Mouse (Mus musculus) hindbrain, embryonic 15.5 days (tissue): ENCODE data around the gene Cox7a2l. TPM values are rescaled to one million over a fixed set of nuclear protein-coding genes. Genes with fewer than 3 reads are reported as not detected.
A peak's percentile ranks its signal among the peaks of the same experiment; 100 is the strongest.

Experiments used
- ATAC-seq: fragments of 200-750 bp; cut with Nextera tagmentation; 2 replicates; pipeline ENCODE4 v1.8.0; 2017; ENCODE audit warnings: low read depth, moderate number of reproducible peaks, moderate TSS enrichment; ENCODE audit not compliant: low FRiP score
- H3K27ac ChIP-seq: fragments of 300-500 bp; sonication (generic); replicated peaks from 2 replicates; pipeline ENCODE4 v1.5.1; 2015; ENCODE audit warnings: mild to moderate bottlenecking, inconsistent platforms
- H3K27me3 ChIP-seq: fragments of 300-500 bp; sonication (generic); 2 replicates; pipeline ENCODE4 v1.6.1; 2015; ENCODE audit warnings: control low read depth, inconsistent platforms
- H3K36me3 ChIP-seq: fragments of 300-500 bp; sonication (generic); 2 replicates; pipeline ENCODE4 v1.6.1; 2015; ENCODE audit warnings: control low read depth, inconsistent platforms
- H3K4me1 ChIP-seq: fragments of 300-500 bp; sonication (generic); replicated peaks from 2 replicates; pipeline ENCODE4 v1.6.1; 2015; ENCODE audit warnings: control low read depth, inconsistent platforms
- H3K4me2 ChIP-seq: fragments of 300-500 bp; sonication (generic); 2 replicates; pipeline ENCODE4 v1.6.1; 2015; ENCODE audit warnings: moderate library complexity, mild to moderate bottlenecking, inconsistent platforms
- H3K4me3 ChIP-seq: fragments of 300-500 bp; sonication (generic); 2 replicates; pipeline ENCODE4 v1.5.1; 2015; ENCODE audit warnings: mild to moderate bottlenecking, inconsistent platforms
- H3K9ac ChIP-seq: fragments of 300-500 bp; sonication (generic); 2 replicates; pipeline ENCODE4 v1.6.1; 2015; ENCODE audit warnings: inconsistent platforms
- H3K9me3 ChIP-seq: fragments of 300-500 bp; sonication (generic); 2 replicates; pipeline ENCODE4 v1.6.1; 2016; ENCODE audit warnings: control low read depth, inconsistent platforms
- WGBS: fragments of 180-500 bp; shearing (Covaris S2); methylation state at CpG from one replicate; pipeline ENCODE4 v1.1.7; 2015; 5-methylcytosine and 5-hydroxymethylcytosine counted together
- polyA plus RNA-seq: library from polyadenylated mRNA; unstranded; fragments of >200 nt; fragmentation: Nextera tagmentation; extraction: Ambion mirVana; gene quantifications from 2 replicates; pipeline ENCODE4 v1.2.1, GENCODE M21; 2015

Cox7a2l gene
- polyA plus RNA-seq, 1 experiment from 2014 or later: 183 TPM

DNA sequence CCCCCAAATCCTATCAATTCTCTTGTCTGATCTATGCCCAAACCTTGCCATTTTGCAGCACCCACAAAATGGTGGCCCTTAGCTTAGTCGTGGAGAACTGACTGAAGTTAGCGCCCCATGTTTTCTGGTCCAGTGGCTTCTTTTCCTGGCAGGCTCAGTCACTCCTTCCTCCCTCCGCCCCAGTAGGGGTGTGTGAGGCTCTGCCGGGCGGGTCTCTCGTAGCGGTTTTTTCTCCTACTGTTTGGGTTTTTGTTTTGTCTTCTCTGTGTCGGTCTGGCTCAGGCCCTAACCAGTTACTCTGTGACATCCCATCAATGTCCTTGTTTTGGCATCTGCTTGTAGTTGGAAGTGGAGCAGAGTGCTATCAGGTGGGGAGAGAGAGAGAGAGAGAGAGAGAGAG is 8.5 kb upstream of the Cox7a2l start:
- Histone ChIP-seq H3K27me3 (no peaks in the 10 kb centered on the region), H3K4me2 (no peak overlapping the region), H3K4me3 (no peak overlapping the region), H3K36me3 (no peaks in the 10 kb centered on the region), H3K9ac (no peak overlapping the region), H3K9me3 (no peaks in the 10 kb centered on the region), H3K27ac (no peak overlapping the region), H3K4me1 (peaks cover 29% of the 10 kb centered on the region)
- WGBS: 5% methylated on average over 8 of the region's 8 CpGs
- no peak for ATAC-seq

DNA sequence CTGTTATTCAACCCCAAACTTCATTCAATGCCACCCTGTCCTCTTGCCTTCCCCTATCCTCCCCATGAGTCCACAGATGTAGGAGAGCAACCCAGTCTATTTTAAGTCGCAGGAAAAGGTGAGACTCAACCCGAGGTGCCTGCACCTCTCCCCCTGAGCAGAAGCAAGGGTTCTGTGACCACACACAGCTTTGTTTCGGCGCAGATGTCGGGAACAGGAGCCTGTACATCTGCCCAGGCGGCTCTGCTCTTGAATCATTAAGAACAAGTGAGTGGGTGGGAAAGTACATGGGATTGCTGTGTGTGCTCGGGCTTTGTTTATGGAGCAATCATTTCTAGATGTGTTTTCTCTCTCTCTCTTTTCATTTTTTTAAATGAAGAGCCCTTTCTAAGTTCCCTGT is 7.6 kb upstream of the Cox7a2l start:
- ATAC-seq: no peak
- Histone ChIP-seq H3K4me2 (no peak overlapping the region), H3K9me3 (no peaks in the 10 kb centered on the region), H3K27ac (no peak overlapping the region), H3K4me3 (no peak overlapping the region), H3K9ac (no peak overlapping the region), H3K36me3 (no peaks in the 10 kb centered on the region), H3K4me1 (peaks cover 29% of the 10 kb centered on the region), H3K27me3 (no peaks in the 10 kb centered on the region)
- WGBS: 47% methylated on average over 7 of the region's 7 CpGs

GRCm38 (mm10) chr17:83522590-83523379 is 5.7 kb upstream of the Cox7a2l start:
- no peak overlapping the region for H3K4me3 ChIP-seq
- H3K36me3 ChIP-seq: no peaks in the 10 kb centered on the region
- peaks cover 24% of the 10 kb centered on the region for H3K4me1 ChIP-seq
- no peaks in the 10 kb centered on the region for H3K27me3 ChIP-seq
- 55% methylated on average over 7 of the region's 7 CpGs for WGBS
- H3K9me3 ChIP-seq: no peaks in the 10 kb centered on the region
- H3K9ac ChIP-seq: no peak overlapping the region
- no peak overlapping the region for H3K4me2 ChIP-seq
- H3K27ac ChIP-seq: no peak overlapping the region
- ATAC-seq: no peak

- no peak for ATAC-seq
- Histone ChIP-seq H3K9me3 (no peaks in the 10 kb centered on the region), H3K9ac (no peak overlapping the region), H3K27ac (no peak overlapping the region), H3K27me3 (no peaks in the 10 kb centered on the region), H3K4me1 (peaks cover 15% of the 10 kb centered on the region), H3K4me2 (no peak overlapping the region), H3K4me3 (no peak overlapping the region), H3K36me3 (no peaks in the 10 kb centered on the region)
- WGBS: 94% methylated on average over 4 of the region's 4 CpGs
These were observed 4.8 kb upstream of the Cox7a2l start for GRCm38 (mm10) chr17:83521881-83522280.

DNA sequence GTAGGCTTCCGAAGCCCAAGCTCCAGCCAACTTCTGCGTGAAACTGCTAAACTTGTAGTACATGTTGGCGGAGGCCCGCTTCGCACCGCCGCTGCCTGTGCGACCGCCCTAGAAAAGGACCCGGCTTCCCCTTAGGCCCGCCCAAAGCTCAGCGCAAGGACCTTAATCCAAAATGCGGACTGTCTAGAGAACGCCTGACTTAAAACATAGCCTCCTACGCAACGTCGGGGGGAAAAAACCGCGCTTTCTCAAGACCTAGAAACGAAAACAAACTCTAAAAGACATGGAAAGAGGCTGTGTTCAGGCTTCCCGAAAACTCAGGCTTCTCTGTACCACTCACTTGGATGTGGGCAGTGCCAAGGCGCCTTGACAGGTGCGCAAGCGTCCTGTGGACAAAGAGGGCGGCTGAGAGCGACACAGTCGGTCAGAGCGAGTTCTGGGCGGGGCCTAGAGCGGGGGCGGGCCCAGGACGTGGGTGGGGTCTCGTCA is 2.9 kb downstream of the Cox7a2l start:
- peak overlapping the region; percentile 91 for H3K27ac ChIP-seq
- WGBS: under 1% methylated on average over 33 of the region's 33 CpGs

DNA sequence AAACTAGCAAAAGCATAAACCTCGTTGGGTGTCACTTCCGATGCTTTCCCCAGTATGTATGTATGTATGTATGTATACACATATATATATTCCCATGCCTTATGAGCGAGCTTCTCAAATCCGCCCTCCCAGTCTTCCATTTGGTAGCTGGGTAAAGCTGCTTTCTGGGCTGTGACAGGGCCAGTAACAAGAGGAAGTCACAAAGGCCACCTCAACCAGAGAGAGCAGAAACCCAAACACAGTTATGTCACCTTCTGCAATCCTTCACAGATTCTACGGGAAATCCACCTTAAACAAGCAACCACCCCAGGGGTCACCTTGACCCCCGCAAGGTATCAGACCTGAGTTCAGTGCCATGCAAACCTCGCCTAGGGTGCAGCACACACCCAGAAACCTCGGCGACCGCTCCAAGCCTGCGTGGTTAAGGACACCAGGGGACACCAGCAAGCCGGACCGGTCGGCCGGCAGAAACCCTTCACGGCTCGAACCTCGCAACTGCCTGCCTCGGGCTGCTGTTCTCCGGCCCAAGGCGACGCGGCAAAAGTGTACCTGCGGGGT is 3.4 kb downstream of the Cox7a2l start:
- Histone ChIP-seq H3K9me3 (no peaks in the 10 kb centered on the region), H3K36me3 (no peaks in the 10 kb centered on the region), H3K27me3 (no peaks in the 10 kb centered on the region), H3K4me2 (peak overlapping the region; percentile 84), H3K9ac (peak overlapping the region; percentile 83), H3K27ac (peak overlapping the region; percentile 91), H3K4me3 (peak overlapping the region; percentile 65), H3K4me1 (peaks cover 28% of the 10 kb centered on the region)
- peak; percentile 61 for ATAC-seq
- WGBS: 3% methylated on average over 24 of the region's 24 CpGs

More for the DNA sequence above, 2.9 kb downstream of the Cox7a2l start:
- Histone ChIP-seq H3K4me2 (peak overlapping the region; percentile 84), H3K36me3 (no peaks in the 10 kb centered on the region), H3K27me3 (no peaks in the 10 kb centered on the region), H3K9ac (peak overlapping the region; percentile 83), H3K4me1 (peaks cover 28% of the 10 kb centered on the region), H3K9me3 (no peaks in the 10 kb centered on the region), H3K4me3 (peak overlapping the region; percentile 65)
- ATAC-seq: peak; percentile 99

DNA sequence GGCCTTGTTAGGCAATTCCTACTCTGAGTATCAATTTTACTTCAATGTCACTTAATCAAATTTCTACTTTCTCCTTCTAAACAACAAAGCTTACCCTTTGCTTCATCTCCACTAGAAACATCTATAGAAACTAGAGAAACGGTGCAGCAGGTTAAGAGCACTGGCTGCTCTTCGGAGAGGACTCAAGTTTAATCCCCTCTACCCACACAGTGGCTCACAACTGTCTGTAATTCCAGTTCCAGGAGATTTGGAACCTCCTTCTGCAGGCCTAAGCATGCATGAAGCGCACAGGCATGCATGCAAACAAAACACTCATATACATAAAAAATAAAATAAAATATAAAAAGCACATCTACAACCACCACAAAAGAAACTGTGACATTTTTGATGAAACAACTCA is 5.0 kb downstream of the Cox7a2l start:
- Histone ChIP-seq H3K4me1 (peaks cover 28% of the 10 kb centered on the region), H3K36me3 (no peaks in the 10 kb centered on the region), H3K27ac (no peak overlapping the region), H3K4me3 (no peak overlapping the region), H3K4me2 (peak overlapping the region; percentile 84; the same call in 1 of the 2 replicates), H3K9me3 (no peaks in the 10 kb centered on the region), H3K9ac (no peak overlapping the region), H3K27me3 (no peaks in the 10 kb centered on the region)
- ATAC-seq: no peak
- WGBS: 94% methylated on average over 3 of the region's 3 CpGs

GRCm38 (mm10) chr17:83503693-83504092 is 13.4 kb downstream of the Cox7a2l start:
- H3K9me3 ChIP-seq: no peaks in the 10 kb centered on the region
- no peak overlapping the region for H3K9ac ChIP-seq
- H3K36me3 ChIP-seq: peaks cover 28% of the 10 kb centered on the region
- H3K4me1 ChIP-seq: no peaks in the 10 kb centered on the region
- no peak overlapping the region for H3K4me2 ChIP-seq
- WGBS: 91% methylated on average over 2 of the region's 2 CpGs
- ATAC-seq: no peak
- no peak overlapping the region for H3K27ac ChIP-seq
- no peaks in the 10 kb centered on the region for H3K27me3 ChIP-seq
- no peak overlapping the region for H3K4me3 ChIP-seq

DNA sequence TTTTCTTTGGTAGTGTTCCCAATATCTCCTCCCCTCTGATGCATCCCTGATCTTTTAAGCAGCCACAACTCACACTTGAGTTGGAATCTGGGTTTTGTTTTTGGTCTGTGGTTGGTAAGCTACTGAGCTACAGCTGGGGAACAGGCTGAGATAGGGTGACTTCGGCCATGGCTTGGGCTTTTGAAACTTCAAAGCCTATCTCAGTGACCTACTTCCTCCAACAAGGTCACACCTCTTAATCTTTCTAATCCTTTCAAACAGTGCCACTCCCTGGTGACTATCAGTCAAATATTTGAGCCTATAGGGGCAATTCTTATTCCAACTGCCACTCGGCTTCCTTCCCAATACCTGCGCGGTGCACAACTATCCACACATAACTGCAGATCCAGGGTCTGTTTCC is 17.4 kb downstream of the Cox7a2l start:
- H3K4me1 ChIP-seq: no peaks in the 10 kb centered on the region
- 95% methylated on average over 4 of the region's 4 CpGs for WGBS
- no peak overlapping the region for H3K27ac ChIP-seq

DNA sequence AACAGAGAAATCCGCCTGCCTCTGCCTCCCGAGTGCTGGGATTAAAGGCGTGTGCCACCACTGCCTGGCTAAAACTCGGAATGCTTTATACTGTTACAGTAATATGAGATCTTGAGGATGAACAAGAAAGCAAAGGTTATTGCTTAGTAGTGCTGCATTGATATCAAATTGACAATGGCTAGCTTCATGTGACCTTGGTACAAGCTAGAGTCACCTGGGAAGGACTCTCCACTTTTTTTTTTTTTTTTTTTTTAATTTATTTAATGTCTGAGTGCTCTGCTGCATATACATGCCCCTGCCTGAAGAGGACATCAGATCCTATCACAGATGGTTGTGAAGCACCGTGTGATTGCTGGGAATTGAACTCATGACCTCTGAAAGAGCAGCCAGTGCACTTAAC is 18.2 kb downstream of the Cox7a2l start:
- 96% methylated on average over 5 of the region's 5 CpGs for WGBS
- Histone ChIP-seq H3K36me3 (peaks cover 41% of the 10 kb centered on the region), H3K9me3 (no peaks in the 10 kb centered on the region), H3K27ac (no peak overlapping the region), H3K9ac (no peak overlapping the region), H3K27me3 (no peaks in the 10 kb centered on the region), H3K4me2 (no peak overlapping the region), H3K4me1 (no peaks in the 10 kb centered on the region), H3K4me3 (no peak overlapping the region)
- ATAC-seq: no peak

More for the DNA sequence above, 17.4 kb downstream of the Cox7a2l start:
- no peak overlapping the region for H3K4me3 ChIP-seq
- H3K36me3 ChIP-seq: peaks cover 41% of the 10 kb centered on the region
- H3K9ac ChIP-seq: no peak overlapping the region
- no peaks in the 10 kb centered on the region for H3K9me3 ChIP-seq
- no peak overlapping the region for H3K4me2 ChIP-seq
- no peak for ATAC-seq
- no peaks in the 10 kb centered on the region for H3K27me3 ChIP-seq

- Histone ChIP-seq H3K4me1 (no peaks in the 10 kb centered on the region), H3K9me3 (no peaks in the 10 kb centered on the region)
- 46% methylated on average over 3 of the region's 3 CpGs for WGBS
These were observed 29.4 kb downstream of the Cox7a2l start for GRCm38 (mm10) chr17:83487762-83488161.

GRCm38 (mm10) chr17:83483784-83484183 is 33.3 kb downstream of the Cox7a2l start:
- ATAC-seq: no peak
- peaks cover 14% of the 10 kb centered on the region for H3K36me3 ChIP-seq
- no peaks in the 10 kb centered on the region for H3K4me1 ChIP-seq
- H3K27me3 ChIP-seq: no peaks in the 10 kb centered on the region
- H3K4me3 ChIP-seq: no peak overlapping the region
- no peak overlapping the region for H3K9ac ChIP-seq
- no peak overlapping the region for H3K4me2 ChIP-seq
- no peak overlapping the region for H3K27ac ChIP-seq
- no peaks in the 10 kb centered on the region for H3K9me3 ChIP-seq
- 69% methylated on average over 2 of the region's 2 CpGs for WGBS

More at GRCm38 (mm10) chr17:83487762-83488161, 29.4 kb downstream of the Cox7a2l start:
- Histone ChIP-seq H3K9ac (no peak overlapping the region), H3K27ac (no peak overlapping the region), H3K27me3 (no peaks in the 10 kb centered on the region), H3K4me2 (no peak overlapping the region), H3K4me3 (no peak overlapping the region), H3K36me3 (no peaks in the 10 kb centered on the region)
- ATAC-seq: no peak
